Mouse (Mus musculus) erythroblast, embryonic 14.5 days (primary cell): Measurements from ENCODE around the gene Sptbn4.

ENCODE experiments used
- GATA1 ChIP-seq: IDR thresholded peaks from 2 replicates; pipeline ENCODE4 v1.6.1; 2012; ENCODE audit warnings: low read length, inconsistent platforms, mixed read lengths
- TAL1 ChIP-seq: IDR thresholded peaks from 3 replicates; pipeline ENCODE4 v1.6.1; 2012; ENCODE audit warnings: low read length, inconsistent platforms, mixed read lengths

DNA sequence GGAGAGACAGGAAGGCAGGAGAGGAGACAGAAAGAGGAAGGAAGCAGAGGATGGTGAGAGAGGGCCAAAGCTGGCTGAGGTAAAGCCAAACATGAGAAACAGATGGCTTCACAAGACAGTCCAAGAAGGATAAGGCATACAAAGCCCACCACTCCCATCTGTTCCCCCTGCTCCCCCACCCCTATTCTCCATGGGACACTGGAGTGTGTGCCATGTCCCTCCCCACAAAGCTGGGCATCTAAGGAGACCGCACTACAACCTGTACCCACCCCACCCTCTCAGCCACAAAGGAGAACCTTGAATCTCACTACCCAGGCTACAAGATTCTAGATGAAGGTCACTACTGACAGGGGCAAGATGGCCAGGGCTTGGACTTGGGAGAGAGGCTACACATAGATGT, 20.1 kb downstream of the Sptbn4 start:
- TF ChIP-seq GATA1 (no peak), TAL1 (no peak)
